Mouse (Mus musculus) erythroblast, embryonic 14.5 days (primary cell): Measurements from ENCODE around the gene Pgf.

Source experiments
- GATA1 ChIP-seq: IDR thresholded peaks from 2 replicates; pipeline ENCODE4 v1.6.1; 2012; ENCODE audit warnings: low read length, inconsistent platforms, mixed read lengths
- TAL1 ChIP-seq: IDR thresholded peaks from 3 replicates; pipeline ENCODE4 v1.6.1; 2012; ENCODE audit warnings: low read length, inconsistent platforms, mixed read lengths

DNA sequence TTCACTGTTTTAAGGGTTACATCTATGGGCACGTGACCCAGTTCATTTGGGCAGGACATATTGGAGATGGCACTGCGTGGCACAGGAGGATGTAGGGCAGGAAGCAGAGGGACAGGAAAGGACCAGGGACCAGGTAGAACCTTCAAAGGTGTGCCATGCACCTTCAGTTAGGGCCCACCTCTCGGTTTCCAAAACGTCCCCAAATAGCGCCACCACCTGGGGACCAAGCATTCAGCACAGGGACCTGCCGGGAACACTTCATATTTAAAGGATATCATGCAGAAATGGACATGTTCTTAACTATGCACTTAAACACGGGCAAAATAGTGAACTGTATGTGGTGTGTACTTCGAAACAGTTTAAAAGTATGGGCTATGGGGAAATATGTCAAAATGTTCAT lies 26.5 kb upstream of the Pgf start:
- TF ChIP-seq TAL1 (no peak), GATA1 (no peak)
